Mouse (Mus musculus) limb, embryonic 14.5 days (tissue): ENCODE data around the gene Szrd1. TPM values are rescaled to one million over a fixed set of nuclear protein-coding genes. Genes with fewer than 3 reads are reported as not detected.

Source experiments
- ATAC-seq: fragments of 200-750 bp; cut with Nextera tagmentation; 2 replicates; pipeline ENCODE4 v1.8.0; 2017; ENCODE audit warnings: low read depth, moderate number of reproducible peaks, moderate TSS enrichment; ENCODE audit not compliant: low FRiP score
- DNase-seq: peaks from one replicate; pipeline ENCODE4 v3.0.0-alpha.2; 2015; ENCODE audit warnings: low spot score
- H3K27ac ChIP-seq: fragments of 300-500 bp; sonication (generic); replicated peaks from 2 replicates; pipeline ENCODE4 v1.5.1; 2014; ENCODE audit warnings: low read depth, mild to moderate bottlenecking, low read length, moderate library complexity, mixed read lengths
- H3K27me3 ChIP-seq: fragments of 300-500 bp; sonication (generic); 2 replicates; pipeline ENCODE4 v1.6.1; 2014; ENCODE audit warnings: low read length, mixed read lengths; ENCODE audit not compliant: control insufficient read depth, insufficient read depth
- H3K36me3 ChIP-seq: fragments of 300-500 bp; sonication (generic); 2 replicates; pipeline ENCODE4 v1.6.1; 2014; ENCODE audit warnings: mild to moderate bottlenecking, low read length, moderate library complexity, mixed read lengths; ENCODE audit not compliant: control insufficient read depth, insufficient read depth
- H3K4me1 ChIP-seq: fragments of 300-500 bp; sonication (generic); 2 replicates; pipeline ENCODE4 v1.6.1; 2014; ENCODE audit warnings: antibody characterized with exemption, low read length, mixed read lengths; ENCODE audit not compliant: control insufficient read depth, insufficient read depth
- H3K4me2 ChIP-seq: fragments of 300-500 bp; sonication (generic); replicated peaks from 2 replicates; pipeline ENCODE4 v1.6.1; 2014; ENCODE audit warnings: low read depth, mild to moderate bottlenecking, low read length, moderate library complexity; ENCODE audit not compliant: severe bottlenecking
- H3K4me3 ChIP-seq: fragments of 300-500 bp; sonication (generic); replicated peaks from 2 replicates; pipeline ENCODE4 v1.5.1; 2014; ENCODE audit warnings: low read length
- H3K9ac ChIP-seq: fragments of 300-500 bp; sonication (generic); 2 replicates; pipeline ENCODE4 v1.6.1; 2014; ENCODE audit warnings: mild to moderate bottlenecking, low read depth, low read length, moderate library complexity; ENCODE audit not compliant: severe bottlenecking
- H3K9me3 ChIP-seq: fragments of 300-500 bp; sonication (generic); 2 replicates; pipeline ENCODE4 v1.6.1; 2016; ENCODE audit warnings: low read length; ENCODE audit not compliant: control insufficient read depth
- POLR2A ChIP-seq: fragments of 200-500 bp; IDR thresholded peaks from 2 replicates; pipeline ENCODE4 v1.8.0; 2012; ENCODE audit warnings: inconsistent platforms, mild to moderate bottlenecking, moderate library complexity, borderline replicate concordance; ENCODE audit not compliant: insufficient read depth, insufficient read length; ENCODE audit errors: extremely low read depth
- WGBS: fragments of 180-500 bp; shearing (Covaris S2); extraction: QIAGEN DNeasy Blood & Tissue Kit; methylation state at CpG from one replicate; pipeline ENCODE4 v1.1.7; 2014; 5-methylcytosine and 5-hydroxymethylcytosine counted together
- polyA plus RNA-seq, 2 experiments: library from polyadenylated mRNA; depleted of rRNA in 1 of 2; stranded (reverse) in 1 of 2; unstranded in 1 of 2; fragments of >200 nt; fragmentation: Nextera tagmentation in 1 of 2; extraction: Ambion mirVana in 1 of 2; gene quantifications; 2 replicates each; pipeline versions ENCODE4 v1.2.1 to v1.2.3; 2012 to 2014

Gene Szrd1
- polyA plus RNA-seq, 2 experiments, result 38.6 to 63.7 TPM

DNA sequence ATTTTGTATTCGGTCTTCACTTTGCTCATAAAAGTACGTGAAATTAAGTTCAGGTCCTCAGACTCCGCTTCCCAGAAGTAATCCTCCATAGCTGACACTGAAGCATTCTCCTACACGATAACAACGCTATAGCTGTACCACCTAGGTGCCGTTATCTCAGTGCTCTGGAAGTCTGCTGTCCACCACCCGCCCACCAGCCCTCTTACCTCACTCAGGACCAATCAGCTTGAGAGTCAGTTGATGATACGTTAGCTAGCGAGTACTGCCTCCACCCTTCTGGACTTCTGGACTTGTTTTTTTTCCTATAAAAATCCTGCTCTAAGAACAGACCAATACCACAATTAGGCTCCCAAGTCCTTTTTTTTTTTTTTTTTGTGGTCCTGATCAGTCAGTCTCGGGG lies 52.7 kb downstream of the Szrd1 start:
- DNase-seq (no peak), ATAC-seq (no peak)
- no peak overlapping the region for H3K4me3 ChIP-seq
- no peak overlapping the region for H3K4me2 ChIP-seq
- no peaks in the 10 kb centered on the region for H3K27me3 ChIP-seq
- TF ChIP-seq POLR2A, result no peak
- no peak overlapping the region for H3K27ac ChIP-seq
- no peaks in the 10 kb centered on the region for H3K4me1 ChIP-seq
- no peaks in the 10 kb centered on the region for H3K9me3 ChIP-seq
- H3K36me3 ChIP-seq, result no peaks in the 10 kb centered on the region
- 61% methylated on average over 10 of the region's 10 CpGs for WGBS
- H3K9ac ChIP-seq, result no peak overlapping the region

- ATAC-seq, result no peak
- H3K4me3 ChIP-seq, result peak overlapping the region; percentile 99; the same call in 1 of the 2 replicates
- TF ChIP-seq POLR2A, result no peak
These were observed 61.0 kb downstream of the Szrd1 start for GRCm38 (mm10) chr4:141078510-141079137.

GRCm38 (mm10) chr4:141077681-141078509 lies 61.7 kb downstream of the Szrd1 start, which contains the start of gene Necap2:
Necap2 (minus strand) TSS chr4:141078357.
- Histone ChIP-seq H3K4me1 (peaks cover 10% of the 10 kb centered on the region), H3K4me3 (peak within 1 kb of the TSS; percentile 99), H3K27me3 (no peaks in the 10 kb centered on the region), H3K9ac (peak within 1 kb of the TSS; percentile 82), H3K9me3 (no peaks in the 10 kb centered on the region), H3K27ac (peak within 1 kb of the TSS; percentile 61; the same call in 1 of the 2 replicates), H3K4me2 (peak within 1 kb of the TSS; percentile 89), H3K36me3 (peaks cover 26% of the 10 kb centered on the region)
- ATAC-seq, result peak; percentile 96
- under 1% methylated on average over 67 of the region's 67 CpGs for WGBS
- peak; percentile 96 for DNase-seq
- peak; percentile 88; the same call in 1 of the 2 replicates for TF ChIP-seq POLR2A

More at GRCm38 (mm10) chr4:141078510-141079137, 61.0 kb downstream of the Szrd1 start:
- no peak overlapping the region for H3K27ac ChIP-seq
- H3K9ac ChIP-seq, result no peak overlapping the region
- H3K4me2 ChIP-seq, result no peak overlapping the region
- no peaks in the 10 kb centered on the region for H3K27me3 ChIP-seq
- DNase-seq, result no peak
- 72% methylated on average over 18 of the region's 18 CpGs for WGBS
- H3K36me3 ChIP-seq, result peaks cover 19% of the 10 kb centered on the region
- H3K4me1 ChIP-seq, result peaks cover 10% of the 10 kb centered on the region
- no peaks in the 10 kb centered on the region for H3K9me3 ChIP-seq

DNA sequence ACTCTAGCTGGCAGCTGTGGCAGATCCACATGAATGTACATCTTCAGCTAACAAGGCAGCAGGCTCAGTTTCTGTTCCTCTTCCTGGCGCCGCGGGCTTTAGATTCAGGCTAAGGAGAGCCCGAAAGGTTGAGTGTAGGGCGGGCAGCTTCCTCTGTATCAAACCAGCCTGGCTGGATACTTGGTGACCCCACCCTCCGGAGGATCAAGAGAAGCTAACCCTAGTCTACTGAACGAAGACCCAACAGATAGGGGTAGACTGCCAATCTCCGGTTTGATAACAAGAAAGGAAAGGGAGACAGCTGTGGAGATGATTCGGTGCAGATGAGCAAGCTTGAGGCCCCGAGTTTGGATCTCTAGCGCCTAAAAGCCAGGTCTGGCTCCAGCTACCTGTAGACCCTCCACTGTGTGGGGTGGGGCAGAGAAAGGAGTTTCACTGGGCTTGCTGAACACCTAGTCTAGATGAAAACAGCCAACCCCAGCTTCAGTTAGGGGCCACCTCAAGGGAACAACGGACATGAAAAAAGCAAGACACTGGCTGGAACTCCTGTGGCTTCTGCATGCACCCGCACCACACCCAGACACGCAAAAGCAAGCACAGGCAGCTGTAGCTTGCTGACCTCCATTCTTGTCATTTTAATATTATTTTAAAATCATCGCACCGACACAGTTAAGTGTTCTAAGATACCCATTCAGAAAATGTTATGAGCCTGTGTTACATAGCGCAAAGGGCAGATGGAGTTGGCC lies 62.6 kb downstream of the Szrd1 start:
- TF ChIP-seq POLR2A, result no peak
- ATAC-seq, result no peak
- Histone ChIP-seq H3K9me3 (no peaks in the 10 kb centered on the region), H3K4me1 (peaks cover 10% of the 10 kb centered on the region), H3K4me2 (peak overlapping the region; percentile 89), H3K36me3 (peaks cover 35% of the 10 kb centered on the region), H3K27me3 (no peaks in the 10 kb centered on the region), H3K27ac (no peak overlapping the region), H3K9ac (peak overlapping the region; percentile 82), H3K4me3 (peak overlapping the region; percentile 99)
- WGBS, result 82% methylated on average over 17 of the region's 17 CpGs
- no peak for DNase-seq

DNA sequence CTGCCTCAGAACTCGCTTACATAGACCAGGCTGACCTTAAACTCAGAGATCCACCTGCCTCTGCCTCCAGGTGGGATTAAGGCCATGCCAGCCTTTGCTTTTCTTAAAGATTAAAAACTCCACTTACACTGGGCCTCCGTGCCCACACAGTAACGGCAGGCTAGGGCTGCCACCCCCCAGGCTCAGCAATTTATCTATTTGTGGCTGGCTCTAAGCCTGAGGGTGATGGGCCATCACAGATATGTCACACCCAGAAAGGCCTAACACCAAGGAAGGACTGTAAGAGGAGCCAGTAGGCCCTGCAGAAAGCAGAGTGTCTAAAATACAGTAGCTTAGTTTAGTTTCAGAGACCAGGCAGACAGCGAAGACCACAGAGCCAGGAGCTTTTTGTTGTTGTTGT lies 65.5 kb downstream of the Szrd1 start:
- Histone ChIP-seq H3K4me1 (peaks cover 10% of the 10 kb centered on the region), H3K27me3 (no peaks in the 10 kb centered on the region), H3K4me2 (no peak overlapping the region), H3K4me3 (no peak overlapping the region), H3K9ac (no peak overlapping the region), H3K9me3 (no peaks in the 10 kb centered on the region), H3K27ac (no peak overlapping the region), H3K36me3 (peaks cover 61% of the 10 kb centered on the region)
- DNase-seq (no peak), ATAC-seq (no peak)
- WGBS, result 91% methylated on average over 4 of the region's 4 CpGs
- no peak for TF ChIP-seq POLR2A
